7 mouse cellular contexts compared by ENCODE assay signal in genomic region chr4:116557306-116558121, GRCm38 (mm10). TPM values are rescaled to one million over a fixed set of nuclear protein-coding genes. Genes with fewer than 3 reads are reported as not detected.
DNase-seq lines count a peak whose midpoint lies in the region; ATAC-seq lines count a peak whose summit lies in the region.

Gpbp1l1 (plus strand) TSS chr4:116557658.

- H3K27me3 ChIP-seq in intestine, embryonic 15.5 days (replicated peaks) = no peaks in the 10 kb centered on the region
- no peaks in the 10 kb centered on the region for H3K27me3 ChIP-seq in midbrain, embryonic 10.5 days (ENCODE audit: low read depth, poor library complexity, severe bottlenecking)

- peak; percentile 96 for ATAC-seq in intestine, embryonic 15.5 days

- H3K27ac ChIP-seq in intestine, embryonic 15.5 days = peak within 1 kb of the TSS; percentile 97
- H3K27ac ChIP-seq in midbrain, embryonic 10.5 days (replicated peaks) = peak within 1 kb of the TSS; percentile 93

- peak within 1 kb of the TSS; percentile 76 for H3K9ac ChIP-seq in intestine, embryonic 15.5 days

- H3K36me3 ChIP-seq in intestine, embryonic 15.5 days = no peaks in the 10 kb centered on the region; the same call in 1 of the 2 replicates
- peaks cover 36% of the 10 kb centered on the region for H3K36me3 ChIP-seq in midbrain, embryonic 10.5 days

- WGBS in intestine, embryonic 15.5 days = under 1% methylated on average over 69 of the region's 78 CpGs
- under 1% methylated on average over 78 of the region's 78 CpGs for WGBS in midbrain, embryonic 10.5 days

- H3K4me3 ChIP-seq in intestine, embryonic 15.5 days (replicated peaks) = peak within 1 kb of the TSS; percentile 67
- H3K4me3 ChIP-seq in midbrain, embryonic 10.5 days = peak within 1 kb of the TSS; percentile 82

- peak; percentile 98 for DNase-seq in adrenal gland, adult 18-20 months (ENCODE audit: low spot score in 2 of 2)
- DNase-seq in embryo, embryonic 11 days = peak; percentile 98
- peak; percentile 97 to 98 for DNase-seq in gastrocnemius, postnatal 36 days
- DNase-seq in left cerebral cortex, postnatal 25 days (ENCODE audit: low spot score in 2 of 2) = peak; percentile 97 to 98
- DNase-seq in midbrain, embryonic 10.5 days (ENCODE audit: low spot score) = peak; percentile 98
- DNase-seq in right cerebral cortex, postnatal 4 days = peak; percentile 96

- peak within 1 kb of the TSS; percentile 80 for H3K4me2 ChIP-seq in intestine, embryonic 15.5 days (replicated peaks)

- intact Hi-C loops in gastrocnemius, postnatal 36 days (cut with DNase I) = loop anchor here (1.0 kb wide), 1 partner anchor 40 kb away; no protein-coding TSS in a partner anchor
- intact Hi-C loops in left cerebral cortex, postnatal 25 days (cut with DNase I) = loop anchor here (1.0 to 10.0 kb wide), 3 partner anchors 128 to 393 kb away; partner anchors contain the start of genes Pik3r3, Prdx1 and Tspan1

- 0 out of 2 replicates have a peak, but pooled peaks cover 3% of the 10 kb centered on the region for H3K4me1 ChIP-seq in intestine, embryonic 15.5 days (replicated peaks)
- peaks cover 25% of the 10 kb centered on the region for H3K4me1 ChIP-seq in midbrain, embryonic 10.5 days

- H3K9me3 ChIP-seq in intestine, embryonic 15.5 days = no peaks in the 10 kb centered on the region
- H3K9me3 ChIP-seq in midbrain, embryonic 10.5 days (replicated peaks) = no peaks in the 10 kb centered on the region

RNA-seq across cellular contexts. Expression of gene Gpbp1l1, which starts in this region (rescaled TPM):
- total RNA-seq in adrenal gland, adult 18-20 months (2021) = 10 to 100 TPM; 62.5 to 67.0 TPM
- 10 to 100 TPM; 29.6 to 33.9 TPM for total RNA-seq in gastrocnemius, postnatal 36 days (2021)
- 30.7 and 33.0 TPM in 2 replicates for polyA plus RNA-seq in intestine, embryonic 15.5 days (2015; fragmentation: Nextera tagmentation; extraction: Ambion mirVana)
- 10 to 100 TPM; 40.8 to 43.6 TPM for total RNA-seq in left cerebral cortex, postnatal 25 days (2021)
- polyA plus RNA-seq in midbrain, embryonic 10.5 days (2016; fragmentation: Nextera tagmentation; extraction: Ambion mirVana) = 26.8 and 28.6 TPM in 2 replicates

Comparison
In these comparisons a context has a peak if more than half of its experiments do, and no peak if none do; other contexts are left out.
1. Peak in every context shown above with its lines: DNase-seq, ATAC-seq, H3K4me3 ChIP-seq and H3K27ac ChIP-seq.